10 mouse cellular contexts compared by ENCODE assay signal in the genomic region with DNA sequence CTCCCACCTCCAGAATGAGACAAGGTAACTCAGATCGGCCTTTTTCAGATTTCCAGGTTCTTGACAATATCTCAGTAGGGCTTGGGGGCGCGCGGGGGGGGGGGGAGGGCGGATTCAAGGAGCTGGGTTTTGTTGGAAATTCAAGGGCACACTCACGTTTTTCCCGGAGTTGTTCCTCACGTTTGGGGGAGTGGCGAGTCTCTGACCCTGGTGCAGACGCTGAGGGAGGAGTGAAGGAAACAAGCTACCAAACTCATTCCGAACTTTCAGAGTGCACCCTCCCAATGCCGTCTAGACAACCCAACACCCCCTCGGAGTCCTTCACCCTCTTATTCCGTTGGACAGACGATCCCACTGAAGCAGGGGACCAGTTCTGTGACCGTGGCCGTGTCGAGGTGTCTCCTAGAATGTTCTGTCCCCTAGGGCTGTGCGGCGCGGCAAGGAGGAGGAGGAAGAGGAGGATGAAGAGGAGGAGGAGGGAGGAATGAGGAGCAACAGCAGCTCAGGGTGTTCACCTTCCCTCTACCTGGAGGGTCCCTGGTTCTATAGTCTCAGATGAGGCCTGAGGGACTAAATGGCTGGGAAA. TPM values are rescaled to one million over a fixed set of nuclear protein-coding genes. Genes with fewer than 3 reads are reported as not detected.
DNase-seq lines count a peak whose midpoint lies in the region; ATAC-seq lines count a peak whose summit lies in the region.
"Had no signal": no experiment of that assay in that cellular context is flagged by ENCODE, and none has a peak within 500 bp of the region (broad histone marks: within the 10 kb centered on the region; RNA-seq: fewer than 3 reads in every experiment).

No protein-coding gene starts in this region.

- H3K27ac ChIP-seq in kidney, embryonic 16.5 days (ENCODE audit: low read length) = no peak overlapping the region
- H3K27ac ChIP-seq in forebrain, embryonic 11.5 days (ENCODE audit: low read depth, low read length) = no peak overlapping the region
- H3K27ac ChIP-seq in limb, embryonic 10.5 days = no peak overlapping the region
- no peak overlapping the region for H3K27ac ChIP-seq in neural tube, embryonic 12.5 days

- H3K9ac ChIP-seq in kidney, embryonic 16.5 days (replicated peaks; ENCODE audit: low read length) = no peak overlapping the region
- no peak overlapping the region for H3K9ac ChIP-seq in forebrain, embryonic 11.5 days (ENCODE audit: low read length)
- no peak overlapping the region for H3K9ac ChIP-seq in neural tube, embryonic 12.5 days

- no peaks in the 10 kb centered on the region for H3K36me3 ChIP-seq in kidney, embryonic 16.5 days (ENCODE audit: insufficient read depth, low read length)
- no peaks in the 10 kb centered on the region for H3K36me3 ChIP-seq in forebrain, embryonic 11.5 days (ENCODE audit: control insufficient read depth, insufficient read depth, low read length)
- H3K36me3 ChIP-seq in limb, embryonic 10.5 days = no peaks in the 10 kb centered on the region
- H3K36me3 ChIP-seq in neural tube, embryonic 12.5 days = no peaks in the 10 kb centered on the region

- peak overlapping the region; percentile 43 for H3K4me3 ChIP-seq in kidney, embryonic 16.5 days (ENCODE audit: low read length)
- H3K4me3 ChIP-seq in forebrain, embryonic 11.5 days (ENCODE audit: low read depth, low read length) = no peak overlapping the region
- H3K4me3 ChIP-seq in limb, embryonic 10.5 days = peak overlapping the region; percentile 48
- H3K4me3 ChIP-seq in neural tube, embryonic 12.5 days = peak overlapping the region; percentile 11; the same call in 1 of the 2 replicates

- peaks cover 4% of the 10 kb centered on the region for H3K9me3 ChIP-seq in kidney, embryonic 16.5 days (ENCODE audit: low read length)
- no peaks in the 10 kb centered on the region for H3K9me3 ChIP-seq in forebrain, embryonic 11.5 days (ENCODE audit: control insufficient read depth, low read length)
- peaks cover 3% of the 10 kb centered on the region; the same call in 1 of the 2 replicates for H3K9me3 ChIP-seq in limb, embryonic 10.5 days (replicated peaks)
- H3K9me3 ChIP-seq in neural tube, embryonic 12.5 days = no peaks in the 10 kb centered on the region

- H3K4me1 ChIP-seq in kidney, embryonic 16.5 days (ENCODE audit: insufficient read depth, low read length) = peaks cover 33% of the 10 kb centered on the region
- peaks cover 17% of the 10 kb centered on the region for H3K4me1 ChIP-seq in forebrain, embryonic 11.5 days (replicated peaks; ENCODE audit: control insufficient read depth, insufficient read depth, low read length)
- peaks cover 58% of the 10 kb centered on the region for H3K4me1 ChIP-seq in limb, embryonic 10.5 days
- peaks cover 28% of the 10 kb centered on the region for H3K4me1 ChIP-seq in neural tube, embryonic 12.5 days

- H3K27me3 ChIP-seq in kidney, embryonic 16.5 days (ENCODE audit: insufficient read depth, low read length) = peaks cover 87% of the 10 kb centered on the region
- peaks cover 88% of the 10 kb centered on the region for H3K27me3 ChIP-seq in forebrain, embryonic 11.5 days (ENCODE audit: control insufficient read depth, insufficient read depth, low read length)
- peaks cover 100% of the 10 kb centered on the region for H3K27me3 ChIP-seq in limb, embryonic 10.5 days (ENCODE audit: low read depth, poor library complexity, severe bottlenecking)
- peaks cover 94% of the 10 kb centered on the region for H3K27me3 ChIP-seq in neural tube, embryonic 12.5 days (replicated peaks)

- ATAC-seq in kidney, embryonic 16.5 days (ENCODE audit: low FRiP score, low TSS enrichment) = no peak
- ATAC-seq in forebrain, embryonic 11.5 days (replicated peaks; ENCODE audit: low FRiP score) = no peak; the same call in 1 of the 2 replicates
- no peak for ATAC-seq in neural tube, embryonic 12.5 days (ENCODE audit: low FRiP score, low read depth)

- 1% methylated on average over 21 of the region's 21 CpGs for WGBS in kidney, embryonic 16.5 days
- under 1% methylated on average over 19 of the region's 21 CpGs for WGBS in forebrain, embryonic 11.5 days
- 2% methylated on average over 21 of the region's 21 CpGs for WGBS in limb, embryonic 10.5 days
- WGBS in neural tube, embryonic 12.5 days = under 1% methylated on average over 20 of the region's 21 CpGs

- H3K4me2 ChIP-seq in kidney, embryonic 16.5 days (replicated peaks; ENCODE audit: low read depth, low read length) = peak overlapping the region; percentile 61
- peak overlapping the region; percentile 43; the same call in 1 of the 2 replicates for H3K4me2 ChIP-seq in forebrain, embryonic 11.5 days (ENCODE audit: low read depth, low read length, severe bottlenecking)
- peak overlapping the region; percentile 62 for H3K4me2 ChIP-seq in neural tube, embryonic 12.5 days (replicated peaks)

- no peak for DNase-seq in kidney, adult 8-10 months
- no peak for DNase-seq in forebrain, embryonic 11.5 days (ENCODE audit: low spot score)
- DNase-seq in limb, embryonic 10.5 days (ENCODE audit: low spot score) = peak; percentile 55
- DNase-seq in left cerebral cortex, adult 18-20 months (ENCODE audit: low spot score in 2 of 2) = no peak
- DNase-seq in frontal cortex, postnatal 14 days (ENCODE audit: low spot score in 2 of 2) = no peak
- DNase-seq in cerebellum, postnatal 4 days (ENCODE audit: low spot score in 2 of 2) = no peak
- DNase-seq: kidney, adult 9 months had no signal

RNA-seq across cellular contexts. Expression of a gene that starts 8.2 kb away (rescaled TPM):
- 0.53 and 0.70 TPM in 2 replicates for polyA plus RNA-seq in kidney, embryonic 16.5 days (2015; fragmentation: Nextera tagmentation; extraction: Ambion mirVana)
- 0.08 and 0.33 TPM in 2 replicates for polyA plus RNA-seq in forebrain, embryonic 11.5 days (2014; fragmentation: Nextera tagmentation; extraction: Ambion mirVana)
- polyA plus RNA-seq in limb, embryonic 10.5 days (2016; fragmentation: Nextera tagmentation; extraction: Ambion mirVana) = 0.30 and 0.40 TPM in 2 replicates
- polyA plus RNA-seq in neural tube, embryonic 12.5 days (2016; fragmentation: Nextera tagmentation; extraction: Ambion mirVana) = 1.3 and 1.8 TPM in 2 replicates
- total RNA-seq in left cerebral cortex, adult 18-20 months (2021) = under 1 TPM in 1 of 2 experiments, not detected in 1; 0.12 TPM
- total RNA-seq: neutrophil, adult 5-6 weeks had no signal
